ENCODE assay signal across 23 mouse cellular contexts in the genomic region with DNA sequence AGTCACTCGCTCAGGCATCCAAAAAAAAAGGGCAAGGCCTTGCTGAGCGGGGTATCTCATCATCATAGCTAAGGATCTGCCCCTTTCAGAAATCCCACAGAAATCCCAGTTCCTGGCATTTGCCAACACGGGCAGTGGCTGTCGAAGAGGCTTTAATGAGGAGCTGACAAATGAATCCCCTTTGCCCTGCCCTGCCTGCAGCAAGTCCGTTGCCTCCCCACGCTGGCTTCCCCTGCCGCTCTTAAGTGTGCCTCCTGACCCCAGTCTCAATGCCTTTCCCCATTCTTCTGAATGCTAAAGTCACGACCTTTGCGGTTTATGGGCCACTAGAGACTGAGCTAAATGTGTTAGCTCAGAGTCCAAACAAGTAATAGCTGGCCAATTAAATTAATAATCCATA.
A peak's percentile ranks its signal among the peaks of the same experiment; 100 is the strongest.
DNase-seq lines count a peak whose midpoint lies in the region; ATAC-seq and TF ChIP-seq lines count a peak whose summit lies in the region.
"Had no signal": no experiment of that assay in that cellular context is flagged by ENCODE, and none has a peak within 500 bp of the region (broad histone marks: within the 10 kb centered on the region; RNA-seq: fewer than 3 reads in every experiment).

No protein-coding gene starts in this region.

- H3K27ac ChIP-seq in hindbrain, embryonic 10.5 days: no peak overlapping the region
- no peak overlapping the region for H3K27ac ChIP-seq in hindbrain, embryonic 14.5 days
- no peak overlapping the region for H3K27ac ChIP-seq in midbrain, embryonic 11.5 days (ENCODE audit: low read depth, low read length)
- no peak overlapping the region for H3K27ac ChIP-seq in midbrain, embryonic 14.5 days (replicated peaks; ENCODE audit: low read depth, low read length)
- H3K27ac ChIP-seq in limb, embryonic 11.5 days (replicated peaks; ENCODE audit: low read depth, low read length): peak overlapping the region; percentile 50
- no peak overlapping the region for H3K27ac ChIP-seq in cerebellum, adult 2 months (ENCODE audit: insufficient read depth, low read length)
- H3K27ac ChIP-seq: embryonic facial prominence, embryonic 12.5 days; forebrain, embryonic 15.5 days; liver, embryonic 14.5 days; lung, embryonic 15.5 days; midbrain, embryonic 12.5 days; stomach, embryonic 15.5 days had no signal

- H3K27me3 ChIP-seq in hindbrain, embryonic 10.5 days (ENCODE audit: insufficient read depth, poor library complexity, severe bottlenecking): 0 out of 2 replicates have a peak, but pooled peaks cover 3% of the 10 kb centered on the region
- no peaks in the 10 kb centered on the region for H3K27me3 ChIP-seq in hindbrain, embryonic 14.5 days (ENCODE audit: control insufficient read depth, insufficient read depth, low read length)
- H3K27me3 ChIP-seq in midbrain, embryonic 11.5 days (ENCODE audit: control insufficient read depth, insufficient read depth, low read length): no peaks in the 10 kb centered on the region
- no peaks in the 10 kb centered on the region for H3K27me3 ChIP-seq in midbrain, embryonic 14.5 days (ENCODE audit: control insufficient read depth, insufficient read depth, low read length)
- no peaks in the 10 kb centered on the region for H3K27me3 ChIP-seq in limb, embryonic 11.5 days (ENCODE audit: control insufficient read depth, insufficient read depth, low read length)
- no peaks in the 10 kb centered on the region for H3K27me3 ChIP-seq in cerebellum, adult 2 months (ENCODE audit: control insufficient read depth, insufficient read depth, low read length)
- H3K27me3 ChIP-seq: embryonic facial prominence, embryonic 12.5 days; forebrain, embryonic 15.5 days; lung, embryonic 15.5 days; midbrain, embryonic 12.5 days; stomach, embryonic 15.5 days had no signal

- H3K4me1 ChIP-seq in hindbrain, embryonic 10.5 days (replicated peaks): peaks cover 17% of the 10 kb centered on the region
- H3K4me1 ChIP-seq in hindbrain, embryonic 14.5 days (replicated peaks; ENCODE audit: control insufficient read depth, insufficient read depth, low read length): no peaks in the 10 kb centered on the region
- no peaks in the 10 kb centered on the region for H3K4me1 ChIP-seq in midbrain, embryonic 11.5 days (ENCODE audit: control insufficient read depth, insufficient read depth, low read length)
- H3K4me1 ChIP-seq in midbrain, embryonic 14.5 days (ENCODE audit: control insufficient read depth, insufficient read depth, low read length): no peaks in the 10 kb centered on the region
- H3K4me1 ChIP-seq in limb, embryonic 11.5 days (ENCODE audit: control insufficient read depth, insufficient read depth, low read length): peaks cover 19% of the 10 kb centered on the region
- H3K4me1 ChIP-seq in cerebellum, adult 2 months (ENCODE audit: control insufficient read depth, insufficient read depth, low read length): no peaks in the 10 kb centered on the region
- H3K4me1 ChIP-seq: forebrain, embryonic 15.5 days; lung, embryonic 15.5 days; midbrain, embryonic 12.5 days; stomach, embryonic 15.5 days had no signal

- WGBS in hindbrain, embryonic 10.5 days: 48% methylated on average over 9 of the region's 9 CpGs
- WGBS in hindbrain, embryonic 14.5 days: 38% methylated on average over 9 of the region's 9 CpGs
- WGBS in midbrain, embryonic 11.5 days: 62% methylated on average over 9 of the region's 9 CpGs
- 57% methylated on average over 9 of the region's 9 CpGs for WGBS in midbrain, embryonic 14.5 days
- WGBS in limb, embryonic 11.5 days: 19% methylated on average over 9 of the region's 9 CpGs
- WGBS in cerebellum, adult 2 months: 78% methylated on average over 9 of the region's 9 CpGs

- peak; percentile 15 for DNase-seq in hindbrain, embryonic 10.5 days (ENCODE audit: low spot score)
- DNase-seq in hindbrain, embryonic 14.5 days (ENCODE audit: low spot score): no peak
- DNase-seq in midbrain, embryonic 11.5 days (ENCODE audit: low spot score, missing footprints): peak; percentile 69
- DNase-seq in midbrain, embryonic 14.5 days: no peak
- peak; percentile 70 for DNase-seq in limb, embryonic 11.5 days (ENCODE audit: low spot score)
- no peak for DNase-seq in spleen, postnatal 36 days (ENCODE audit: low spot score in 2 of 2)
- no peak for DNase-seq in cerebellum, adult 2 months
- DNase-seq: cerebellum, adult 9-11 months; gastrocnemius, postnatal 25 days; left cerebral cortex, postnatal 4 days; lung, postnatal 4 days; right cerebral cortex, postnatal 25 days; thymus, adult 18-20 months; thymus, postnatal 4 days had no signal

- TF ChIP-seq CTCF in cerebellum, adult 2 months (IDR thresholded peaks at IDR 0.05; ENCODE audit: borderline replicate concordance, insufficient read depth, low read depth, low read length): no peak

- 0 out of 2 replicates have a peak, but pooled peaks cover 3% of the 10 kb centered on the region for H3K9me3 ChIP-seq in hindbrain, embryonic 10.5 days
- H3K9me3 ChIP-seq in hindbrain, embryonic 14.5 days (ENCODE audit: control insufficient read depth, low read length): no peaks in the 10 kb centered on the region
- no peaks in the 10 kb centered on the region for H3K9me3 ChIP-seq in midbrain, embryonic 11.5 days (ENCODE audit: control insufficient read depth, low read length)
- H3K9me3 ChIP-seq in midbrain, embryonic 14.5 days (ENCODE audit: control insufficient read depth, low read length): no peaks in the 10 kb centered on the region
- no peaks in the 10 kb centered on the region for H3K9me3 ChIP-seq in limb, embryonic 11.5 days (ENCODE audit: control insufficient read depth, low read length)
- H3K9me3 ChIP-seq: embryonic facial prominence, embryonic 12.5 days; forebrain, embryonic 15.5 days; lung, embryonic 15.5 days; midbrain, embryonic 12.5 days; stomach, embryonic 15.5 days had no signal

- no peak overlapping the region for H3K9ac ChIP-seq in hindbrain, embryonic 14.5 days
- H3K9ac ChIP-seq in midbrain, embryonic 11.5 days (ENCODE audit: low read length): no peak overlapping the region
- H3K9ac ChIP-seq in midbrain, embryonic 14.5 days (replicated peaks; ENCODE audit: low read length): no peak overlapping the region
- H3K9ac ChIP-seq in limb, embryonic 11.5 days (ENCODE audit: low read length): no peak overlapping the region
- H3K9ac ChIP-seq: embryonic facial prominence, embryonic 12.5 days; forebrain, embryonic 15.5 days; liver, embryonic 14.5 days; lung, embryonic 15.5 days; midbrain, embryonic 12.5 days; stomach, embryonic 15.5 days had no signal

- no peak for ATAC-seq in hindbrain, embryonic 14.5 days (ENCODE audit: low FRiP score)
- no peak for ATAC-seq in midbrain, embryonic 11.5 days (ENCODE audit: low FRiP score)
- no peak for ATAC-seq in midbrain, embryonic 14.5 days (ENCODE audit: low FRiP score, low TSS enrichment)
- peak; percentile 19; the same call in 1 of the 2 replicates for ATAC-seq in limb, embryonic 11.5 days (ENCODE audit: insufficient number of reproducible peaks, low FRiP score, low TSS enrichment, low read depth)
- no peak for ATAC-seq in megakaryocyte, adult 5-6 weeks (ENCODE audit: poor library complexity, severe bottlenecking)
- ATAC-seq: CD4-positive, CD25-positive, alpha-beta regulatory T cell, adult 4 months; forebrain, embryonic 15.5 days; inflammation-experienced regulatory T-cells, adult 6 months had no signal

- no peak overlapping the region for H3K4me2 ChIP-seq in hindbrain, embryonic 14.5 days (replicated peaks)
- H3K4me2 ChIP-seq in midbrain, embryonic 11.5 days: no peak overlapping the region
- H3K4me2 ChIP-seq in midbrain, embryonic 14.5 days (ENCODE audit: low read length): no peak overlapping the region
- H3K4me2 ChIP-seq in limb, embryonic 11.5 days (ENCODE audit: low read depth, severe bottlenecking): no peak overlapping the region
- H3K4me2 ChIP-seq: embryonic facial prominence, embryonic 12.5 days; forebrain, embryonic 15.5 days; lung, embryonic 15.5 days; midbrain, embryonic 12.5 days; stomach, embryonic 15.5 days had no signal

- no peak overlapping the region for H3K4me3 ChIP-seq in hindbrain, embryonic 10.5 days
- H3K4me3 ChIP-seq in hindbrain, embryonic 14.5 days (replicated peaks; ENCODE audit: low read length): no peak overlapping the region
- H3K4me3 ChIP-seq in midbrain, embryonic 11.5 days (ENCODE audit: low read depth, low read length): no peak overlapping the region
- no peak overlapping the region for H3K4me3 ChIP-seq in midbrain, embryonic 14.5 days (replicated peaks; ENCODE audit: low read depth, low read length)
- H3K4me3 ChIP-seq in limb, embryonic 11.5 days (ENCODE audit: low read depth, low read length): no peak overlapping the region
- no peak overlapping the region for H3K4me3 ChIP-seq in cerebellum, adult 2 months (replicated peaks; ENCODE audit: insufficient read depth, low read depth, low read length)
- H3K4me3 ChIP-seq: embryonic facial prominence, embryonic 12.5 days; forebrain, embryonic 15.5 days; lung, embryonic 15.5 days; midbrain, embryonic 12.5 days; stomach, embryonic 15.5 days had no signal

- H3K36me3 ChIP-seq in hindbrain, embryonic 10.5 days: no peaks in the 10 kb centered on the region
- no peaks in the 10 kb centered on the region for H3K36me3 ChIP-seq in hindbrain, embryonic 14.5 days (replicated peaks; ENCODE audit: control insufficient read depth, insufficient read depth)
- H3K36me3 ChIP-seq in midbrain, embryonic 11.5 days (ENCODE audit: control insufficient read depth, insufficient read depth, low read length): no peaks in the 10 kb centered on the region
- H3K36me3 ChIP-seq in midbrain, embryonic 14.5 days (ENCODE audit: control insufficient read depth, insufficient read depth, low read length): no peaks in the 10 kb centered on the region
- no peaks in the 10 kb centered on the region for H3K36me3 ChIP-seq in limb, embryonic 11.5 days (ENCODE audit: control insufficient read depth, insufficient read depth, low read length)
- H3K36me3 ChIP-seq: embryonic facial prominence, embryonic 12.5 days; forebrain, embryonic 15.5 days; lung, embryonic 15.5 days; midbrain, embryonic 12.5 days; stomach, embryonic 15.5 days had no signal

- no peak for TF ChIP-seq POLR2A in cerebellum, adult 2 months (IDR thresholded peaks at IDR 0.05; ENCODE audit: borderline replicate concordance, insufficient read depth, low read length)

Comparison
In these comparisons a context has a peak if more than half of its experiments do, and no peak if none do; other contexts are left out.
1. DNase-seq: peak in hindbrain, embryonic 10.5 days (single experiment), midbrain, embryonic 11.5 days (single experiment) and limb, embryonic 11.5 days (single experiment); none in hindbrain, embryonic 14.5 days (single experiment), midbrain, embryonic 14.5 days (single experiment), spleen, postnatal 36 days (0 of 2) and cerebellum, adult 2 months (0 of 2).